Mouse (Mus musculus) CH12.LX (cell line): ENCODE data around the gene Olfr845. TPM values are rescaled to one million over a fixed set of nuclear protein-coding genes. Genes with fewer than 3 reads are reported as not detected.

Experiments used
- DNase-seq: peaks from one replicate; pipeline ENCODE4 v3.0.0-alpha.2; 2013; ENCODE audit errors: extremely low read depth
- H3K27ac ChIP-seq: 2 replicates; pipeline ENCODE4 v1.5.1; 2012; ENCODE audit warnings: low read depth, mild to moderate bottlenecking, control low read depth, moderate library complexity; ENCODE audit not compliant: insufficient read depth
- H3K27me3 ChIP-seq: replicated peaks from 2 replicates; pipeline ENCODE3; 2012; ENCODE audit warnings: inconsistent platforms
- H3K36me3 ChIP-seq, 2 experiments: replicated peaks in 1 of 2; 2 replicates each; pipeline versions ENCODE3 to v1.6.1; 2012; ENCODE audit warnings: inconsistent platforms in 1 of 2, low read length in 1 of 2, mild to moderate bottlenecking in 1 of 2, mixed read lengths in 1 of 2, moderate library complexity in 1 of 2; ENCODE audit not compliant: control insufficient read depth in 1 of 2, insufficient read depth in 1 of 2
- H3K4me1 ChIP-seq, 2 experiments: 2 replicates each; pipeline ENCODE4 v1.6.1; 2012; ENCODE audit warnings: inconsistent platforms in 1 of 2, moderate library complexity in 1 of 2; ENCODE audit not compliant: insufficient read depth in 2 of 2, control insufficient read depth in 1 of 2
- H3K4me2 ChIP-seq: 2 replicates; pipeline ENCODE4 v1.6.1; 2012; ENCODE audit warnings: low read depth, mild to moderate bottlenecking, control low read depth; ENCODE audit not compliant: poor library complexity, insufficient read depth, severe bottlenecking
- H3K4me3 ChIP-seq, 3 experiments: fragments of 150-350 bp in 1 of 3; sonication (generic) in 1 of 3; replicated peaks in 1 of 3; 2 replicates each; pipeline versions ENCODE3 to v1.5.1; 2011 to 2012; ENCODE audit warnings: low read depth in 2 of 3, low read length in 2 of 3, mild to moderate bottlenecking in 2 of 3, moderate library complexity in 2 of 3, control low read depth in 1 of 3, improper control_type of control experiment in 1 of 3, inconsistent platforms in 1 of 3, mixed read lengths in 1 of 3; ENCODE audit not compliant: poor library complexity in 1 of 3
- H3K79me2 ChIP-seq: replicated peaks from 2 replicates; pipeline ENCODE4 v1.6.1; 2012; ENCODE audit warnings: mild to moderate bottlenecking, moderate library complexity; ENCODE audit not compliant: control insufficient read depth, poor library complexity, insufficient read depth, severe bottlenecking; ENCODE audit errors: extremely low read depth
- H3K9ac ChIP-seq: 2 replicates; pipeline ENCODE4 v1.6.1; 2012; ENCODE audit warnings: low read depth, mild to moderate bottlenecking, control low read depth, moderate library complexity; ENCODE audit not compliant: insufficient read depth
- H3K9me3 ChIP-seq: replicated peaks from 2 replicates; pipeline ENCODE3; 2012; ENCODE audit warnings: low read length, inconsistent platforms, mixed read lengths
- CHD1 ChIP-seq: IDR thresholded peaks from 2 replicates; pipeline ENCODE4 v1.6.1; 2012; ENCODE audit warnings: low read depth, low read length, improper control_type of control experiment, inconsistent platforms
- CHD2 ChIP-seq: IDR thresholded peaks from 2 replicates; pipeline ENCODE4 v1.6.1; 2011; ENCODE audit warnings: low read length, improper control_type of control experiment
- E2F4 ChIP-seq: IDR thresholded peaks from 2 replicates; pipeline ENCODE4 v1.6.1; 2011; ENCODE audit warnings: low read depth, low read length, improper control_type of control experiment; ENCODE audit not compliant: insufficient replicate concordance
- EP300 ChIP-seq: IDR thresholded peaks from 2 replicates; pipeline ENCODE4 v1.6.1; 2011; ENCODE audit warnings: low read length, improper control_type of control experiment
- HCFC1 ChIP-seq: IDR thresholded peaks from 2 replicates; pipeline ENCODE4 v1.6.1; 2012; ENCODE audit warnings: low read depth, mild to moderate bottlenecking, inconsistent platforms, low read length, improper control_type of control experiment
- JUN ChIP-seq: IDR thresholded peaks from 2 replicates; pipeline ENCODE4 v1.6.1; 2011; ENCODE audit warnings: low read depth, mild to moderate bottlenecking, low read length, improper control_type of control experiment, moderate library complexity; ENCODE audit not compliant: insufficient read depth
- JUND ChIP-seq: conservative IDR thresholded peaks from 2 replicates; pipeline ENCODE4 v1.6.1; 2011; ENCODE audit warnings: low read depth, low read length, improper control_type of control experiment
- MAFK ChIP-seq: IDR thresholded peaks from 2 replicates; pipeline ENCODE4 v1.6.1; 2011; ENCODE audit warnings: low read length, improper control_type of control experiment; ENCODE audit not compliant: insufficient replicate concordance
- MAX ChIP-seq: IDR thresholded peaks from 2 replicates; pipeline ENCODE4 v1.6.1; 2011; ENCODE audit warnings: low read length, improper control_type of control experiment
- MEF2A ChIP-seq: IDR thresholded peaks from 2 replicates; pipeline ENCODE4 v1.6.1; 2014; ENCODE audit warnings: low read depth, mild to moderate bottlenecking, inconsistent platforms, low read length, improper control_type of control experiment, borderline replicate concordance
- MYC ChIP-seq: IDR thresholded peaks from 2 replicates; pipeline ENCODE4 v1.6.1; 2011; ENCODE audit warnings: low read depth, mild to moderate bottlenecking, improper control_type of control experiment, low read length
- NELFE ChIP-seq: IDR thresholded peaks from 2 replicates; pipeline ENCODE4 v1.6.1; 2011; ENCODE audit warnings: low read depth, low read length, improper control_type of control experiment
- NRF1 ChIP-seq: IDR thresholded peaks from 2 replicates; pipeline ENCODE4 v1.6.1; 2014; ENCODE audit warnings: low read depth, mild to moderate bottlenecking, inconsistent platforms, low read length, improper control_type of control experiment, moderate library complexity
- PAX5 ChIP-seq: IDR thresholded peaks from 2 replicates; pipeline ENCODE4 v1.6.1; 2012; ENCODE audit warnings: low read length, inconsistent platforms, mixed read lengths
- POLR2AphosphoS2 ChIP-seq: IDR thresholded peaks from 2 replicates; pipeline ENCODE4 v1.6.1; 2011; ENCODE audit warnings: low read depth, low read length, improper control_type of control experiment
- RCOR1 ChIP-seq: conservative IDR thresholded peaks from 2 replicates; pipeline ENCODE4 v1.6.1; 2012; ENCODE audit warnings: low read depth, mild to moderate bottlenecking, inconsistent platforms, low read length, improper control_type of control experiment
- SIN3A ChIP-seq: IDR thresholded peaks from 2 replicates; pipeline ENCODE4 v1.6.1; 2012; ENCODE audit warnings: low read length, improper control_type of control experiment, inconsistent platforms
- SMC3 ChIP-seq: IDR thresholded peaks from 2 replicates; pipeline ENCODE4 v1.6.1; 2011; ENCODE audit warnings: low read depth, low read length, improper control_type of control experiment
- TBP ChIP-seq: conservative IDR thresholded peaks from 2 replicates; pipeline ENCODE4 v1.6.1; 2011; ENCODE audit warnings: low read depth, low read length, improper control_type of control experiment
- USF2 ChIP-seq: conservative IDR thresholded peaks from 2 replicates; pipeline ENCODE4 v1.6.1; 2011; ENCODE audit warnings: low read depth, low read length, improper control_type of control experiment
- ZKSCAN1 ChIP-seq: IDR thresholded peaks from 2 replicates; pipeline ENCODE4 v1.6.1; 2012; ENCODE audit warnings: low read depth, inconsistent platforms, low read length, improper control_type of control experiment, borderline replicate concordance
- ZMIZ1 ChIP-seq: IDR thresholded peaks from 2 replicates; pipeline ENCODE4 v1.6.1; 2012; ENCODE audit warnings: low read depth, mild to moderate bottlenecking, inconsistent platforms, low read length, improper control_type of control experiment
- ZNF384 ChIP-seq: IDR thresholded peaks from 2 replicates; pipeline ENCODE4 v1.6.1; 2012; ENCODE audit warnings: low read depth, low read length, improper control_type of control experiment, inconsistent platforms
- dilution Hi-C: fragments of 300-500 bp; cut with MboI; formaldehyde crosslinking; loops from 2 replicates; pipeline ENCODE4 v1.14.3; 2020; ENCODE audit warnings: low sequenced_read_pairs; ENCODE audit not compliant: extremely low pct_unique_long_range_greater_than_20kb, extremely low pct_ligation_motif_present
- in situ Hi-C: fragments of 300-500 bp; cut with MboI; formaldehyde crosslinking; loops from 3 replicates; pipeline ENCODE4 v1.14.3; 2019; ENCODE audit warnings: low sequenced_read_pairs, low pct_ligation_motif_present, low pct_unique_long_range_greater_than_20kb, mixed read lengths
- polyA plus RNA-seq: library from polyadenylated mRNA; unstranded; fragments of >175 nt; gene quantifications from 2 replicates; pipeline ENCODE4 v1.2.1, GENCODE M21; 2012; ENCODE audit warnings: low read depth; ENCODE audit not compliant: insufficient read length
- total RNA-seq, 2 experiments: library from RNA; depleted of rRNA; stranded (reverse); fragments of 300-350 nt in 1 of 2; fragments of >200 nt in 1 of 2; gene quantifications; 2 replicates each; pipeline ENCODE4 v1.2.3; 2012 to 2014

Gene Olfr845
- total RNA-seq (2012; rRNA removed) (not detected in 2 replicates), total RNA-seq (2014; rRNA removed) (not detected in 2 replicates), polyA plus RNA-seq (not detected in 2 replicates)

DNA sequence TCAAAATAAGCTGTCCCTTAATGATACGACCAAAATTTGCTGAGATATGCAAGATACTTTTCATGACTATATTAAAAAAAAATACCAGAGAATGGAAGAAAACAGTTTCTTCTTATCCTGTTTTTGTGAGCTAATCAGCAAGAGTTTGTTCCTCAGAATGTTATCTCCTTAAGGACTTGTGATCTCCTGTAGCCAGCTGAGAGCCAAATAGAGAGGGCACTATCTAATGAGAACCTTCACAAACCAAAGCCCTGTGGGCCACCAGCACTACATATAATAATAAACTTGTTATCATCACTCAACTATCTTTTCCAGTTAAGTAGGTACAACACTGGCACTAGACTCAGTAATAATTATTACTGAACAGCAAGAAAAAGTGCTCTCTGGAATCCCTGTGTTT lies at the start of gene Olfr845:
Gene Olfr845, plus strand, starts transcription at position 301 of the 400 bp plus-strand sequence.
- TF ChIP-seq MAX (no peak), NELFE (no peak), HCFC1 (no peak), ZNF384 (no peak), SIN3A (no peak), USF2 (no peak), E2F4 (no peak), POLR2AphosphoS2 (no peak), MYC (no peak), TBP (no peak), RCOR1 (no peak), MEF2A (no peak), ZKSCAN1 (no peak), MAFK (no peak), PAX5 (no peak), NRF1 (no peak), EP300 (no peak)
- TF ChIP-seq, all 38 proteins: peak for 0
- H3K27me3 ChIP-seq = no peaks in the 10 kb centered on the region
- in situ Hi-C loops = no loop called here

GRCm38 (mm10) chr9:19316047-19316446 lies 20.2 kb upstream of the Olfr845 start, which contains the start of gene Olfr844:
Olfr844 (plus strand) TSS chr9:19316347.
- H3K9me3 ChIP-seq = no peaks in the 10 kb centered on the region
- no peak within 1 kb of the TSS for H3K4me2 ChIP-seq
- no peaks in the 10 kb centered on the region for H3K36me3 ChIP-seq
- H3K27ac ChIP-seq = no peak within 1 kb of the TSS
- DNase-seq = no peak
- no peaks in the 10 kb centered on the region for H3K4me1 ChIP-seq
- H3K4me3 ChIP-seq = no peak within 1 kb of the TSS
- in situ Hi-C loops = no loop called here
- no peaks in the 10 kb centered on the region for H3K79me2 ChIP-seq
- H3K27me3 ChIP-seq = no peaks in the 10 kb centered on the region
- dilution Hi-C loops = no loop called here
- TF ChIP-seq ZMIZ1 (no peak), JUND (no peak), NELFE (no peak), HCFC1 (no peak), SMC3 (no peak), JUN (no peak), MAFK (no peak), CHD2 (no peak), ZKSCAN1 (no peak), CHD1 (no peak), NRF1 (no peak)
- H3K9ac ChIP-seq = no peak within 1 kb of the TSS

More for the DNA sequence above, at the start of gene Olfr845:
- dilution Hi-C loops = no loop called here
- Histone ChIP-seq H3K9me3 (no peaks in the 10 kb centered on the region), H3K79me2 (no peaks in the 10 kb centered on the region), H3K36me3 (no peaks in the 10 kb centered on the region), H3K9ac (no peak within 1 kb of the TSS), H3K4me2 (no peak within 1 kb of the TSS), H3K4me3 (no peak within 1 kb of the TSS), H3K27ac (no peak within 1 kb of the TSS), H3K4me1 (no peaks in the 10 kb centered on the region)
- no peak for DNase-seq
